Mouse (Mus musculus) adrenal gland (tissue): ENCODE data around the gene Rnf148.

Source experiments
- intact Hi-C: fragments of 180-260 bp; cut with DNase I; formaldehyde crosslinking; loops from one replicate; pipeline ENCODE4 v1.15.1; 2025
- long read RNA-seq, 2 experiments: library from polyadenylated mRNA; unstranded; transcript quantifications; one replicate each; pipeline ENCODE4 v2.0.0; 2020; ENCODE audit warnings: borderline replicate concordance in 1 of 2; ENCODE audit not compliant: insufficient replicate concordance in 1 of 2

Rnf148 gene
- long read RNA-seq, experiment 1, result 0 reads
- long read RNA-seq, experiment 2, result 0 reads

DNA sequence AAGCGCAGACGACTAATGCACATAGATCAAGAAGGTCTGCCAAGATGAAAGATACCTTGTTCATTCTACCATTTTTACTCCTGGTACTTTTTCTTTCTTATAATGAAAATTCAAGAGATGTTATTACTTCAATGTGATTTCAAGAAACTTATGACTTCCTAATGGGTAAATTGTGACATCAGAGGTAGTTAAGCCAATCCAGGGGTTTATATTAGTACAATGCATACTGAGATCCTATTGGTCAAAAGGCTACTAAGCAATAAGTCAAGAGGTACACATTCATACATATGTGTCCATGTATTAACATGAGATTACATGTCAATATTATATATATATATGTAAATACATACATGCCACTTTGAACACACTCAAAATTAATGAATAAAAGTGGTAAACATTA lies at the start of gene Rnf148:
TSS of gene Rnf148 (minus strand) at position 101 of the 400 bp plus-strand sequence.
- intact Hi-C loops, result no loop called here

DNA sequence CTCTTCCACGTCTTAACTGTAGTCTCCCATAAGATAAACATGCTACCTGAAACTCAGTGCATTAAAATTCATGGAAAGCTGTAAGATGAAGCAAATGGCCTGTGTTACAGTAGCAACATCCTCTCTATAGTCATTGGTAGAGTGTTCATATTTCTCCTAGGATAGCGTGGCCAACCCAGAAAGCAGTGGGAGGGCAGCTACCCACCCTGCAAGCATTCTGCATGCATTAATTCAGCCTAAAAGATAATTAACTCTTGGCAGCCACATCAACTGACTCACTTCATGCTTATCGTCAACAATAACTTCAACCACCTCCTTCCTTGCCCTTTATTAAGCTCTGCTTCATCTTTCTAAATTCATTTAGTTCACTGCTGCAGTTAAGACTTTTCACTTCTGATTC lies 45.9 kb upstream of the Rnf148 start:
- intact Hi-C loops, result no loop called here

DNA sequence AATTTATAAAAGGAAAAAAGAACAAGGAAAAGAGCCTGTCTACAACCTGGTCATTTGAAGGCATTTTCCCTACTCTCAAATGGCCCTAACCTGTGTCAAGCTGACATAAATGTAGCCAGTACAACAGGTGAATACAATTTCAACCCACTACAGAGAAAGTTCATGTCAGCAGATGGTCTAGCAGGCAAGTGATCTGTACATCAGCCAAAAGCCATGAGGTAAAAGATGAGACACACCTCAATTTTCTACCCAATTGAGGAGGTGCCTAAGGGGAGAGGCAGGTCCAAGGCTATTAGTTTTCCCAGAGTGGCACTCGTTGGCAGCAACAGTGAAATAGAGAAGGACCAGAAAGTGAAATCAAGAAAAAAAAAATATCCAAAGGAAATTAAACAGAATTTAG lies 23.2 kb upstream of the Rnf148 start:
- intact Hi-C loops, result no loop called here

DNA sequence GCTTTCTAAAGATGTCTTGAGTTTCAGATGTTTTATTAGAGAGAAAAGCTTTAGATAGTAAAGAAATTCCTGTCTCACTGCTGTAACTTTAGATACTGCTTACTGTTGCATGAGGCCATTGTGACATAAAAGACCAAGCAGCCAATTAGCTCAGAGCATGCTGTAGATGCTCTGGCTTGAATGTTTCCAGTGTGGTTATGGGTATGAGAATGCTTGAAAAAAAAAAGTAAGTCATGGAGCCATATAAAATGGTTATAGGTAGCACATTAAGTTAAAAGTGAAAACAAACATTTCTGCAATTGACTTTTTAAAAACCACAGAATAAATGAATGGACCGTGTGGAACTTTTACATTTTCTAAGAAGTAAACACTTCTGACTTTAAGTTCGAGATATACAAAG lies 4.7 kb downstream of the Rnf148 start, which contains the start of gene Rnf133:
TSS of gene Rnf133 (minus strand) at position 101 of the 400 bp plus-strand sequence.
- intact Hi-C loops, result no loop called here

DNA sequence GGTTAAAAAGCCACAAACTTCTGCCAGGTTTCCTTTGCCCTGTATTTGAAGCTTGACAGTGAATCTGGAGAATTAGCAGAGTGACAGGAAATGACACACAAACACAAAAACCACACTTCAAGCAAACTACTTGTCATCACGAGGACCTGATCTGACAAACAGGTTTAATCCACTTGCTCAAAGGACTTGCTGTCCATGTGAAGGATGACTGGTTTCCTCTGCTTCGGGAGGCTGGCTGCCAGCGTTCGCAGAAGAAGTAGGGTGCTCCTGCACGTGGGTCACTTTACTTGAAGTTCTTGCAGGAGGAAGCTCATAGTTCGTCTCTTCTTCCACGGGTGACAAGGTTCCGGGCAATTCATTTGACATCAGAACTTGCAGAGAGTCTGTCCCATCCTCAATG lies 6.2 kb downstream of the Rnf148 start:
- intact Hi-C loops, result no loop called here

DNA sequence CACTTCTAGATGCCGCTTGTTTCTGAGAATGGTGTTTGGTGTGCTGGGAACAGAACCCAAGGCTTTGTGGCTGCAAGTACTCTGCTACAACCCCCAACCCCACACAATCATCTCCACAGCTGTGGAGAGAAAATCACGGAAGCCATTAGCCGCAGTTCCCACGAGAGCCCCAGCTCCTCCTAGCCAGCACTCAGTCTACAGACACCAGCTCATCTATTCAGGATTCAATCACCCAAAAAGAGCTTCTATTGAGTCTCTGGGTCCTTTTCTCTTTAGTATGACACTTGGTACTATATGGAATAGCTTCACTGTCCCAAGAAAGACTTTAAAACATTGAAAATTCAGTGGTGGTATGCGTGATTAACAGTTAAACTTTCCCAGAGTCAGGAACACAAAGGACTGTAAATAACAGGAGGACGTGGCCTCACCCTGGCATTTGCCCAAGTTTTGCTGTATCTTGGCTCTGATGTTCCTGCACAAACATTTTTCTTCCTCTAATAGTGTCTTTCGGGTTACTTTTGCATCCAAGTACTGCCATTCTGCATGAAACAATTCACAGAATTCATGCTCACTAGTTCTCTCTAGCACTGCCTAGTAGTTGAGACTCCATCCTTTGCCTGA lies 7.2 kb downstream of the Rnf148 start:
- intact Hi-C loops, result no loop called here

DNA sequence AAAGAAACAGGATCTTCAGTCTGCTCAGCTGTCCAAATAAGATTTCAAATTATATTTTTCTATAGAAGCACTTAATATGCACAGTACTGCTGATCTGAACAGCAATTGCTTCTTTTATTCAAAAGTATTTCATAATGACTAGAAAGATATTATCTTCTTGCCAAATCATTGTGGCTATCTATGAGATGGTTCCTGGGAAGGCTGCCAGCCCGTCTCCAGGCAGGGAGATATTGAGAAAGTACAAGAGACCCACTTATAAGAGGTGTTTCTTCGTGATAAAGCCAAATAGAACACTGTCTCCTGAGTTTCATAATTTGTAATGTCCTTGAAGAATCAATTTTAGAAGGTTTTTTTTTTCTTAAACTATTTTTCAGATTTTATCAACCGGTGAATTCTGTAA lies 17.9 kb downstream of the Rnf148 start:
- intact Hi-C loops, result no loop called here

DNA sequence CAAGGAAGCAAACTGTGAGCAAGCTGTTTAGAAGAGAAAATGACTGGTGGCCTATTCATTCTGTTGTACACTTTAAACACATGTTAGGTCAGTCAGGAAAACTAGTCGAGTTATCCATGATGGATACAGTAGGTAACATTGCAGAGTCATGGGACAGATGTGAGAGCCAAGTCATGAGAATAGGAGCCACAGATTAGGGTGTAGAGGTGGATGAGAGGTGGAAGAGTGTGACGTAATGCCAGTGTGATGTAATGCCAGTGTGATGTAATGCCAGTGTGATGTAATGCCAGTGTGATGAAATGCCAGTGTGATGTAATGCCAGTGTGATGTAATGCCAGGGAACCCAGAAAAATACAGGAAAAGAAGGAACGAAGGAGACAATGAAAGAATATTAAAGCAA lies 19.7 kb downstream of the Rnf148 start:
- intact Hi-C loops, result no loop called here

DNA sequence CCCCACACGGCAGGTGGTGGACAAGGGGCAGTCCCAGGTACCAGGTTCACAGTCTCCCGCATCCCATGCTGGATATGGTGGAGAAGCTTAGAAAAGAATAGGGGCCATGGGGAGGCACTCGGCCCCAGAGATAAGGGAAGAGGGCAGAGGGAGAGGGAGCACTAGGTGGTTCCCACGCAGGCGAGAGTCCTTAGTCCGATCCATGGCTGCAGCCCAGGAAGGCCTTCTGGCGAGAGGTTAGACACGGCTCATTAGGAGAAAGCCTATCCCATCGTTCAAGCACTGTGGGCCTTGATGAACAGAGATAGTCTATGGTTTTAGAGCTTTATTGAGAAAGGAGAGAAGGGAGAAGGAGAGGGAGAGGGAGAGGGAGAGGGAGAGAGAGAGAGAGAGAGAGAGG lies 20.9 kb downstream of the Rnf148 start:
- intact Hi-C loops, result no loop called here

DNA sequence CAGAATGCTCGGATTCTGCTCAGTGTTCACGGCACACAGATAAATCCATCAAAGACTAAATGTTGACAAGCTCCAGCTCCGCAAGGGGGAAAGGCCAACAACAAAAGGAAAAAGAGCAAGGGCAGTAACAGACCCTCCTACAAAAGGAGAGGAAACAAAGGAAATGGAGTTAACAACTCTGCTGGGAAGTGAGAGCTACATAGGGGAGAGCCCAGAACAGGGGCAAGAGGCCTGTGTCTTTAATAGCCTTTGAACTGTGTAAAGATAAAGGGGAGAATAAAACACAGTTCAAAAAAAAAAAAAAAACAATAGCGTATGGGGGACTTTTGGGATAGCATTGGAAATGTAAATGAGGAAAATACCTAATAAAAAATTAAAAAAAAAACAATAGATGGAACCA lies 24.5 kb downstream of the Rnf148 start:
- intact Hi-C loops, result no loop called here
